Mouse (Mus musculus) myocyte (in vitro differentiated cells): ENCODE results near the gene Nfic. TPM values are rescaled to one million over a fixed set of nuclear protein-coding genes. Genes with fewer than 3 reads are reported as not detected.

ENCODE experiments used
- H3K27me3 ChIP-seq: one replicate; pipeline ENCODE4 v1.6.1; 2011; ENCODE audit not compliant: control insufficient read depth, insufficient read depth, insufficient read length
- H3K36me3 ChIP-seq: one replicate; pipeline ENCODE4 v1.6.1; 2011; ENCODE audit not compliant: control insufficient read depth, insufficient read depth
- H3K4me2 ChIP-seq: one replicate; pipeline ENCODE4 v1.6.1; 2011; ENCODE audit warnings: low read depth, control low read depth
- H3K4me3 ChIP-seq: one replicate; pipeline ENCODE4 v1.5.1; 2011; ENCODE audit warnings: mild to moderate bottlenecking, control low read depth, moderate library complexity
- H3K79me2 ChIP-seq: one replicate; pipeline ENCODE4 v1.6.1; 2011; ENCODE audit not compliant: control insufficient read depth, insufficient read depth
- H3ac ChIP-seq: one replicate; pipeline ENCODE4 v1.6.1; 2011; ENCODE audit not compliant: control insufficient read depth, insufficient read length
- CEBPB ChIP-seq: IDR thresholded peaks from 2 replicates; pipeline ENCODE4 v1.6.1; 2011; ENCODE audit warnings: mild to moderate bottlenecking, moderate library complexity; ENCODE audit not compliant: poor library complexity, insufficient read depth, severe bottlenecking
- E2F4 ChIP-seq: IDR thresholded peaks from one replicate; pipeline ENCODE4 v1.6.1; 2011; ENCODE audit warnings: mild to moderate bottlenecking, control low read depth, moderate library complexity; ENCODE audit not compliant: insufficient read depth
- MAX ChIP-seq: IDR thresholded peaks from one replicate; pipeline ENCODE4 v1.6.1; 2011; ENCODE audit warnings: low read depth, mild to moderate bottlenecking, control low read depth
- MYOD1 ChIP-seq, 3 experiments: IDR thresholded peaks; one replicate each; pipeline ENCODE4 v1.6.1; 2011; ENCODE audit warnings: control low read depth in 2 of 3, low read depth in 2 of 3, mild to moderate bottlenecking in 2 of 3, moderate library complexity in 1 of 3; ENCODE audit not compliant: insufficient read length in 2 of 3, control insufficient read depth in 1 of 3
- MYOG ChIP-seq, 3 experiments: IDR thresholded peaks; one replicate each; pipeline ENCODE4 v1.6.1; 2011; ENCODE audit warnings: control low read depth in 2 of 3, low read depth in 2 of 3, mild to moderate bottlenecking in 2 of 3; ENCODE audit not compliant: insufficient read length in 2 of 3, control insufficient read depth in 1 of 3, insufficient read depth in 1 of 3
- POLR2A ChIP-seq: IDR thresholded peaks from one replicate; pipeline ENCODE4 v1.6.1; 2011; ENCODE audit warnings: low read depth, mild to moderate bottlenecking, control low read depth, moderate library complexity; ENCODE audit not compliant: insufficient read length
- POLR2AphosphoS2 ChIP-seq: IDR thresholded peaks from one replicate; pipeline ENCODE4 v1.6.1; 2011; ENCODE audit warnings: low read depth, control low read depth; ENCODE audit not compliant: insufficient read length
- REST ChIP-seq: IDR thresholded peaks from one replicate; pipeline ENCODE4 v1.6.1; 2011; ENCODE audit warnings: mild to moderate bottlenecking, control low read depth, moderate library complexity; ENCODE audit not compliant: insufficient read depth, insufficient read length
- SRF ChIP-seq: IDR thresholded peaks from one replicate; pipeline ENCODE4 v1.6.1; 2011; ENCODE audit warnings: low read depth; ENCODE audit not compliant: control insufficient read depth, insufficient read length
- TCF12 ChIP-seq: IDR thresholded peaks from one replicate; pipeline ENCODE4 v1.6.1; 2011; ENCODE audit warnings: mild to moderate bottlenecking, control low read depth; ENCODE audit not compliant: poor library complexity, insufficient read depth, severe bottlenecking
- TCF3 ChIP-seq: IDR thresholded peaks from one replicate; pipeline ENCODE4 v1.6.1; 2011; ENCODE audit warnings: low read depth, control low read depth; ENCODE audit not compliant: insufficient read length
- USF1 ChIP-seq: IDR thresholded peaks from one replicate; pipeline ENCODE4 v1.6.1; 2011; ENCODE audit warnings: low read depth, mild to moderate bottlenecking, control low read depth, moderate library complexity
- polyA plus RNA-seq: library from polyadenylated mRNA; unstranded; fragments of >200 nt; fragmentation: generic; extraction: Trizol; gene quantifications from one replicate; pipeline ENCODE4 v1.2.1, GENCODE M21; 2012; ENCODE audit warnings: missing spikeins

Nfic gene
- polyA plus RNA-seq, 1 experiment = 115 TPM

- Histone ChIP-seq H3K4me3 (peak overlapping the region; percentile 88), H3ac (peak overlapping the region; percentile 64), H3K4me2 (peak overlapping the region; percentile 62), H3K36me3 (no peaks in the 10 kb centered on the region), H3K27me3 (no peaks in the 10 kb centered on the region), H3K79me2 (peaks cover 44% of the 10 kb centered on the region)
- TF ChIP-seq POLR2A = peak; percentile 58
- peak in 2 of 3 experiments; percentile 27 to 67 for TF ChIP-seq MYOG (IDR thresholded peaks at IDR 0.05; ENCODE audit: control insufficient read depth in 1 of 3, insufficient read depth in 1 of 3, insufficient read length in 2 of 3, low read depth in 2 of 3)
- TF ChIP-seq MYOD1 (IDR thresholded peaks at IDR 0.05; ENCODE audit: control insufficient read depth in 1 of 3, insufficient read length in 2 of 3, low read depth in 2 of 3) = peak in 1 of 3 experiments; percentile 47
- no peak for TF ChIP-seq TCF12
- TF ChIP-seq E2F4 = peak; percentile 64
- peak; percentile 49 for TF ChIP-seq POLR2AphosphoS2
Observed at GRCm38 (mm10) chr10:81378553-81379182, 76.8 kb downstream of the Nfic start.

GRCm38 (mm10) chr10:81377793-81378552 is 77.5 kb downstream of the Nfic start, which contains the start of gene Fzr1:
Fzr1 (minus strand) TSS chr10:81378516.
- peaks cover 51% of the 10 kb centered on the region for H3K79me2 ChIP-seq
- H3K27me3 ChIP-seq = no peaks in the 10 kb centered on the region
- H3ac ChIP-seq = peak within 1 kb of the TSS; percentile 64
- TF ChIP-seq POLR2A = peak; percentile 76
- no peak for TF ChIP-seq TCF12
- TF ChIP-seq SRF = no peak
- no peak for TF ChIP-seq MAX
- no peak for TF ChIP-seq REST
- TF ChIP-seq E2F4 = no peak
- no peak for TF ChIP-seq MYOG (IDR thresholded peaks at IDR 0.05; ENCODE audit: control insufficient read depth in 1 of 3, insufficient read depth in 1 of 3, insufficient read length in 2 of 3, low read depth in 2 of 3)
- TF ChIP-seq TCF3 = no peak
- TF ChIP-seq USF1 = no peak
- peak; percentile 84 for TF ChIP-seq POLR2AphosphoS2
- no peak for TF ChIP-seq MYOD1 (IDR thresholded peaks at IDR 0.05; ENCODE audit: control insufficient read depth in 1 of 3, insufficient read length in 2 of 3, low read depth in 2 of 3)
- no peak for TF ChIP-seq CEBPB
- H3K4me2 ChIP-seq = peak within 1 kb of the TSS; percentile 93
- H3K36me3 ChIP-seq = no peaks in the 10 kb centered on the region
- peak within 1 kb of the TSS; percentile 88 for H3K4me3 ChIP-seq

- no peaks in the 10 kb centered on the region for H3K27me3 ChIP-seq
- H3ac ChIP-seq = peak overlapping the region; percentile 64
- H3K4me2 ChIP-seq = peak overlapping the region; percentile 93
- peaks cover 58% of the 10 kb centered on the region for H3K79me2 ChIP-seq
- no peak for TF ChIP-seq MAX
- no peak for TF ChIP-seq TCF3
- TF ChIP-seq CEBPB = no peak
- no peak for TF ChIP-seq MYOG (IDR thresholded peaks at IDR 0.05; ENCODE audit: control insufficient read depth in 1 of 3, insufficient read depth in 1 of 3, insufficient read length in 2 of 3, low read depth in 2 of 3)
- no peak for TF ChIP-seq TCF12
- no peak for TF ChIP-seq SRF
- TF ChIP-seq POLR2AphosphoS2 = no peak
- no peak for TF ChIP-seq USF1
- no peak for TF ChIP-seq E2F4
- no peak for TF ChIP-seq POLR2A
- TF ChIP-seq MYOD1 (IDR thresholded peaks at IDR 0.05; ENCODE audit: control insufficient read depth in 1 of 3, insufficient read length in 2 of 3, low read depth in 2 of 3) = no peak
- no peak for TF ChIP-seq REST
- H3K4me3 ChIP-seq = peak overlapping the region; percentile 88
- H3K36me3 ChIP-seq = no peaks in the 10 kb centered on the region
Observed at GRCm38 (mm10) chr10:81377362-81377664, 78.1 kb downstream of the Nfic start.

GRCm38 (mm10) chr10:81376561-81377361 is 78.7 kb downstream of the Nfic start:
- TF ChIP-seq SRF (no peak), USF1 (no peak), TCF12 (no peak), REST (no peak)
- H3K36me3 ChIP-seq = no peaks in the 10 kb centered on the region
- peak overlapping the region; percentile 93 for H3K4me2 ChIP-seq
- H3K79me2 ChIP-seq = peaks cover 63% of the 10 kb centered on the region
- H3K4me3 ChIP-seq = peak overlapping the region; percentile 88
- H3ac ChIP-seq = no peak overlapping the region
- no peaks in the 10 kb centered on the region for H3K27me3 ChIP-seq
